Mouse (Mus musculus) kidney, postnatal 4 days (tissue): ENCODE data around the gene Smagp.

ENCODE experiments used
- DNase-seq, 2 experiments: peaks; one replicate each; pipeline ENCODE4 v3.0.0; 2021; ENCODE audit warnings: mixed read lengths in 2 of 2

Smagp gene

GRCm38 (mm10) chr15:100665411-100666218 is 28.9 kb upstream of the Smagp start:
- no peak for DNase-seq

- DNase-seq: no peak
These were observed 28.1 kb upstream of the Smagp start for GRCm38 (mm10) chr15:100664813-100665274.

- DNase-seq: no peak
These were observed 24.1 kb upstream of the Smagp start for GRCm38 (mm10) chr15:100660805-100661204.

- no peak for DNase-seq
These were observed 23.6 kb upstream of the Smagp start for GRCm38 (mm10) chr15:100660306-100660705.

GRCm38 (mm10) chr15:100655201-100655600 is 18.5 kb upstream of the Smagp start:
- DNase-seq: no peak

- no peak for DNase-seq
These were observed 17.5 kb upstream of the Smagp start for GRCm38 (mm10) chr15:100654271-100654670.

- DNase-seq: no peak
These were observed 14.9 kb upstream of the Smagp start for GRCm38 (mm10) chr15:100651610-100652009.

GRCm38 (mm10) chr15:100650111-100650510 is 13.4 kb upstream of the Smagp start:
- DNase-seq: no peak

GRCm38 (mm10) chr15:100646161-100646560 is 9.4 kb upstream of the Smagp start:
- DNase-seq: no peak

- no peak for DNase-seq
These were observed 5.7 kb upstream of the Smagp start for GRCm38 (mm10) chr15:100642451-100642850.

- DNase-seq: no peak
These were observed 4.6 kb upstream of the Smagp start for GRCm38 (mm10) chr15:100641226-100641810.

GRCm38 (mm10) chr15:100639972-100640750 is 3.4 kb upstream of the Smagp start:
- DNase-seq: no peak

- peak; percentile 65 to 74 for DNase-seq
These were observed 921 bp upstream of the Smagp start for GRCm38 (mm10) chr15:100637661-100638060.

- no peak for DNase-seq
These were observed 692 bp downstream of the Smagp start for GRCm38 (mm10) chr15:100635851-100636645.

GRCm38 (mm10) chr15:100635239-100635638 is 1.5 kb downstream of the Smagp start:
- no peak for DNase-seq

GRCm38 (mm10) chr15:100633341-100633740 is 3.4 kb downstream of the Smagp start:
- DNase-seq: peak; percentile 49 to 70

- DNase-seq: no peak
These were observed 4.4 kb downstream of the Smagp start for GRCm38 (mm10) chr15:100632323-100632722.

GRCm38 (mm10) chr15:100631454-100632170 is 5.1 kb downstream of the Smagp start:
- DNase-seq: no peak

GRCm38 (mm10) chr15:100630126-100630525 is 6.6 kb downstream of the Smagp start:
- no peak for DNase-seq

GRCm38 (mm10) chr15:100628797-100629196 is 7.9 kb downstream of the Smagp start:
- DNase-seq: no peak

- DNase-seq: no peak
These were observed 8.9 kb downstream of the Smagp start for GRCm38 (mm10) chr15:100627774-100628370.
